Mouse (Mus musculus): ENCODE measurements around the gene Tmem120a.

The Tmem120a gene

DNA sequence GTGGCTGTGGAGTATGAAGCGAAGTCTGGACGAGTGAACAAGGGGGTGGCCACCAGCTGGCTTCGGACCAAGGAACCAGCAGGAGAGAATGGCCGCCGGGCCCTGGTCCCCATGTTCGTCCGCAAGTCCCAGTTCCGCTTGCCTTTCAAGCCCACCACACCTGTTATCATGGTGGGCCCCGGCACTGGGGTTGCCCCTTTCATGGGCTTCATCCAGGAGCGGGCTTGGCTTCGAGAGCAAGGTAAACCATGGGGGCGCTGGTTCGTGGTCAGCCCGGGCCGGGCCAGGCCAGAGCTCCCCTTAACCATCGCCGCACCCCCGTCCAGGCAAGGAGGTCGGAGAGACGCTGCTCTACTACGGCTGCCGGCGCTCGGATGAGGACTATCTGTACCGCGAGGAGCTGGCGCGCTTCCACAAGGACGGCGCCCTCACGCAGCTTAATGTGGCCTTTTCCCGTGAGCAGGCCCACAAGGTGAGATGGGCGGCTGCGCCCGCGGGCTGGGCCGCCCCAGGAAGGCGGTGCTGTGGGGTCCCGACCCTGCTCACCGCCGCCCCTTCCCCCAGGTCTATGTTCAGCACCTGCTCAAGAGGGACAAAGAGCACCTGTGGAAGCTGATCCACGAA lies 10.1 kb downstream of the Tmem120a start:
- peak in 1 of 2 experiments; percentile 51 for DNase-seq (ENCODE audit: inconsistent age in 2 of 2, low spot score in 1 of 2)

DNA sequence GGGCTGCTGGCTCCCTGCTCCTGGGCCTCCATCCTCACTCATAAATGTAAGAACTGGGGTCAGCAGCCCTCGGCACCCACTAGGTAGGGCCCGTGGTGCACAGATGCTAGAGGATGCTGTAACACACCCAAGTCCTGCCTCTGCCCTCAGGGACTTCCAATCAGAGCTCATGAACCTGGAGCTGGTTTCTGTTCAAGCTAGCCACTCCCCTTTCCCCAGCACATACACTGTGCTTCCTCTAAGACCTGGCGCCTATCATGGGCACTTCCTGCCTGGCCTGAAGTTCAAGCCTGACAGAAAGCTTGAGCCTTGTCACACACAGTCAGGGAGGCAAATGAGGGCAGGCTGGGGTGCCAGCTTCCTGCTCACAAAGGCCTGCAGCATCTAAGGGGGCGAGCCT lies 11.2 kb downstream of the Tmem120a start:
- DNase-seq (ENCODE audit: inconsistent age in 2 of 2, low spot score in 1 of 2) = no peak

DNA sequence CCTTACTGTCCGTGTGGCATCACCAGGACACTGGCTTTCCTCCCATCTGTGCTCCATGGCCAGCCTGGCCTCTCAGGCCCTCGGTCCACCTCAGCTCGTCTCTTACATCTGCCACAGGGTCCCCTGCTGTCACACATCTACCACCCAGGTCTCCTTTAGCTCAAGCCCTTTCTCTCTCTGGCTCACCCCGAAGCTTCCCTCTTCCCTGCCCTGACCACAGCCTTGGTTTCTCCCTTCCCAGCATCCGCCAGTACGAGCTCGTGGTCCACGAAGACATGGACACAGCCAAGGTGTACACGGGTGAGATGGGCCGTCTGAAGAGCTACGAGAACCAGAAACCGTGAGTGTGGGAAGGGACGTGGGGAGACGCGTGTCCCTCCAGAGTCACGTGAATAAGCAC lies 12.9 kb downstream of the Tmem120a start:
- no peak for DNase-seq (ENCODE audit: inconsistent age in 2 of 2, low spot score in 1 of 2)

DNA sequence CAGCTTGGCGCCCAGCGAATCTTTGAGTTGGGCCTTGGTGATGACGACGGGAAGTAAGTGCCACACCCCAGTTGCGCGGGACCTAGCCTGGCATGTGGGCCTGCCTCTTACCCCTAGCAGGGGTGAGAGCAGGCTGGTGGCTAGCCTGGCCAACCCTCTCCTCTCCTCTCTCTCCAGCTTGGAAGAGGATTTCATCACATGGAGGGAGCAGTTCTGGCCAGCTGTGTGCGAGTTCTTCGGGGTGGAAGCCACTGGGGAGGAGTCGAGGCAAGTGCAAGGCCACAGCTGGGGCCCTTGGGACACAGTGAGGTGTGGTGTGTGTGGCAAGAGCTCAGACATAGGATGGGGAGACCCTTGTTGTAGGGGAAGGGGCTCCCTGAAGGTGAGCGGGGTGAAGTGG lies 13.3 kb downstream of the Tmem120a start:
- peak in 1 of 2 experiments; percentile 47 for DNase-seq (ENCODE audit: inconsistent age in 2 of 2, low spot score in 1 of 2)

DNA sequence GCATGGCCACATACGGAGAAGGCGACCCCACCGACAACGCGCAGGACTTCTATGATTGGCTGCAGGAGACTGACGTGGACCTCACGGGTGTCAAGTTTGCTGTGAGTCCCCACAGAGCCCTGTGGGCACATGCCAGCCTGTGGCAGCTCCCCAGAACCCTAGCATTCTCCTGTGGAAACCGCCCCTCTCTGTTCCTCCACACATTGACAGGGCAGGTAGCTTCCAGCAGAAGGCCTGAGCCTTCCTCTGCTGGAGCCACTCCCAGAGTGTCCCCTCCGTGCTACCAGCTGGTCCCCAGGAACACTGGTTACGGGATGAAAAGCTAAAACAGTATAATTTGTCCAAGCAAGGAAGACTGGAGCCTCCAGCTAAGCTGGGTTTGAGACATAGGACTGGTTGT lies 14.0 kb downstream of the Tmem120a start:
- DNase-seq (ENCODE audit: inconsistent age in 2 of 2, low spot score in 1 of 2) = no peak

DNA sequence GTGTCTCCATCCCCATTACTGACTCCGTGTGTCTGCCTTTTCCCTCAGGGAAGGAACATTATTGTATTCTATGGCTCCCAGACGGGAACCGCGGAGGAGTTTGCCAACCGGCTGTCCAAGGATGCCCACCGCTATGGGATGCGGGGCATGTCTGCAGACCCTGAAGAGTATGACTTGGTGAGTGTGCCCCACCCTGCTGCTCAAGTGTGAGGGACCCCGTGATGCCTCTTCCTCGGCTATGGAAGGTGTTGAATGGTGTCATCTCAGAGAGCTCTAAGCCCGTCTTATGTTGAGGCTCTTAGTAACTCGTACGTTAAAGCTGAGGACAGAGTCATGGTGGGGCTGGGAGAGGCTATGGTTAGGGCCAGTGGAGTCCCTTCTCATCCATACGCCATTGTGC lies 14.9 kb downstream of the Tmem120a start:
- DNase-seq (ENCODE audit: inconsistent age in 2 of 2, low spot score in 1 of 2) = no peak

DNA sequence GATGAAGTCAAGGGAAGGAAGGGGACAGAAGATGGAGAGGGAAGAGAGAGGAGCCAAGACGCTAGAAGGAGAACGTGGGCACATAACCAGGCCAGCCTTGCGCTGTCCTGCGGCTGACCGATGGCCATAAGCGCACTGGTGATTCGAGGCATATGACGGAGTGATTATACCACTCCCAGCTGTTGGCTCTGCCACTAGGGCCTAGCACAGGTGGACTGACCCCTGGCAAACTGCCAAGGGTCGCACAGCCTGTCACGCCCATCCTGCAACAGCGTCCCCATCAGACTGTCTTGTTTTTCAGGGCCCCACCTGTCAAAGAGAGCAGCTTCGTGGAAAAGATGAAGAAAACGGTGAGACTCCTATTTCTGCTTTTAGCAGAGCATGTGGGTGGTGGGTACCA lies 15.9 kb downstream of the Tmem120a start:
- DNase-seq (ENCODE audit: inconsistent age in 2 of 2, low spot score in 1 of 2) = no peak

DNA sequence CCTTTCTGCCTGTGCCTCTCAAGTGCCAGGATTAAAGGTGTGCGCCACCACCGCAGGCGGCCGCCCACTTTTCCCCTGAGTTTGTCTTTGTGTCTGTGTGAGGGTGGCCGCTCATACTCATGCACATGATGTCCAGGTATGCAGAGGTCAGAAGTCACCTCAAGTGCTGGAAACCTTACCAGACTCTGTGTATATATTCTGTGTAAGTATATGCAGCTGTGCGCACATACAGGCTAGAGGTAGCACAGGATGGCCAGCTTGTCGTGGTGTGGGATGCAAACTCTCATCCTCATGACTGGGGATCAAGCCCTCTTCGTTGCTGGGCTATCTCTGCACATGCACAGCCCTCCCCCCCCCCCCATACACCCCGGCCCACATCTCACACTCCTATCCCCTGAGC lies 16.4 kb downstream of the Tmem120a start:
- no peak for DNase-seq (ENCODE audit: inconsistent age in 2 of 2, low spot score in 1 of 2)

DNA sequence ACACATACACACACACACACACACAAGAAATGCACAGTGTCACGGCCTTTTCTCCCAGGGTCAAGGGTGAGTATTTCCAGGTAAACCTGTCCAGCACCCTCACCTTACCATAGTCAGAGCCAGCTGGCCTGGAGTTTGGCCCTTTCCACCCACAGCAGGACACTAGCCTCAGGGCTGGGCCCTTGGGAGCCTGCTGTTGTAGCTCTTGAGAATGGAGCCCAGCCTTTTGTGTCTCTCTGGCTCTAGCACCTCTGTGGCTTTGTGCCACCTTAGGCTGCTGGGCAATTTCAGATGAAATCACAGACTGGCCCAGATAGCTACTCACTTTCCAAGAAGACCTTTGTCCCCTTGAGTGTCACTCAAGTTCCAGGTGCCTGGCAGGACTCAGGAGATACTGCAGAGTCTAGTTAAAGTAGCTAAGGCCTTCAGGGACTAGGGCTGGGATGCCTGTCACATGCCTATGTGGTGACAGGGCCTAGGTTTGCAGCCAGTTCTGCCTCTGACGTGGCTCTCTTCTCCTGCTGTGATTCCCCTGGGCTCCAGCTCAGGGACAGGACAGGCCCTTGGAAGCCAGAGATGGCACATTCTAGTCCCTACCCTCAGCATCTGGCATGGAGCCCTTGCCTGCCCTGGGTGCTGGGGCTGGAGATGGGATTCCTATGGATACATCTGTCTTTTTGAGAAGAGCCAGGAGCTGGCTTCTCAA lies 17.5 kb downstream of the Tmem120a start:
- peak; percentile 85 to 92 for DNase-seq (ENCODE audit: inconsistent age in 2 of 2, low spot score in 1 of 2)

DNA sequence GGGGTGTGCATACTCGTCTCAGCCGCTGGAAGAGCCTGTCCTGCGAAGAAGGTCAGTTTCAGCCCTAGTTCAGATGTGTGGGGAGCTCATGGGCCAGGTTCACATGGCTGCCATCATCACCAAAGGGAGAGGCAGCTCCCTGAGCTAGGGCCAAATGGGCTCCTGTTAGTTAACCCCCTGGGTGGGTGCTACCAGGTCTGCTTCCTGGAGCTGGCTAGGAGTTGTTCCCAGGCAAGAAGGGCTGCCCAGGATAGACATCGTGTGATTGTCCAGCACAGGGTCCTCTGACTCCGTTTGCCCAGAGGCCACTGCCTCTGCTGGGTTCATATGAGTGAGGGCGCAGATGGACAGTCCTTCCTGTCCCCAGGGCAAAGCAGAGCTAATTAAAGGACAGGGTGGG lies 18.3 kb downstream of the Tmem120a start:
- DNase-seq (ENCODE audit: inconsistent age in 2 of 2, low spot score in 1 of 2) = no peak

DNA sequence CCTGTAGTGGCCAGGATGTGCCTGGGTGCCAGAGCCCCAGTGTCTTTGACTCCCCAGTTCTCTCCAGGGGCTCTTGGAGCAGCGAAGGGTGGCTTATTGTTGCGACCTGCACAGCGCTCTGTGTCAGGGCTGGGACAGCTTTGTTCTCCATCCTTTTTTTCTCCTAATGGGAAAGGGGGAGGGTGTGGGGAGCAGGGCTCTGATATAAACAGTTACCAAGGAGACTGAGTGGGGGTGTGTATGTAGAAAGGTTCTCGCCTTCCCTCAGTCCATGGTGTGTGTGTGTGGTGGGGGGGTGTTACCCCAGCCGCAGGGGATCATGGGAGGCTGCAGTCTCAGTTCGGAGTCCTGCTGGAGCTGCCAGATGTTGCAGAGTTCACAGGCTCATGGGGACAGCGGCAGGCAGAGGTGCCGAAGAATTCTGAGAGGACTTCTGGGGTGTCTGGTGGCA lies 18.8 kb downstream of the Tmem120a start:
- DNase-seq (ENCODE audit: inconsistent age in 2 of 2, low spot score in 1 of 2) = peak in 1 of 2 experiments; percentile 66

DNA sequence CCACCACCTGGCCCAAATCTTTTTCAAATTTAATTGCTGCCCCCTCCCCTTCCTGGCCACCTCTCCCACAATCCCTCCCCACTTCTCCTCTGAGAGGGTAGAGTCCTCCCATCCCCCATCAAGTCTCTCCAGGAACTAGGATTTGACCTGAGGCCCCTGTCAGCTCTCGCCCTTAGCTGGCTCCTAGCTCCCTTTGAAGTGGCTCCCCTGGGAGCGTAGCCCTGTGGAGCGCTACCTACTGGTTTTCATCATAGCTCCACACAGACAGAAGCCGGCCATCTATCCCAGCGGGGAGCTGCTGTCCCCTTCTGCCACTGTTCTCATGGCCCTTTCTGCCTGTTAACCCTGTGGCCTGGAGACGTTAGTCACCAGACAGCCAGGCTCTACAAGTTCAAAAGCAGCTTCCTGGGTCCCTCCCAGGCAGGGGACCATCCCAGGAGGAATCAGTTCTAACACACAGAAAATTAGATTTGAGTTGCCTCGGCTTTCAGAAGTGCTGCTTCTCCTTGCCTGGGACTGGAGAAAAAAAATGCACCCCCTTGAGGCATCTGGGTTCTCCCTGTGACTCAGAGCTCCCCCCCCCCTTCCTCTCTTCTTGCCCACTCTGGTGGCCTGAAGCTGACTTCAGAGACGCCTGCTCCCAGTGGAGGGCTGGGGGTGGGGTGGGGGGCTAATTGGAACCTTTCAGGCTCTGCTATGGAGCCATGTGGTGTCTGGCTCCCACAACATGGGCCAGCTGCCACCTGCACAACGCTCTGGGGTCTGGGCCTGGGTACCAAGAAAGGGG lies 19.5 kb downstream of the Tmem120a start:
- DNase-seq (ENCODE audit: inconsistent age in 2 of 2, low spot score in 1 of 2) = peak in 1 of 2 experiments; percentile 80

DNA sequence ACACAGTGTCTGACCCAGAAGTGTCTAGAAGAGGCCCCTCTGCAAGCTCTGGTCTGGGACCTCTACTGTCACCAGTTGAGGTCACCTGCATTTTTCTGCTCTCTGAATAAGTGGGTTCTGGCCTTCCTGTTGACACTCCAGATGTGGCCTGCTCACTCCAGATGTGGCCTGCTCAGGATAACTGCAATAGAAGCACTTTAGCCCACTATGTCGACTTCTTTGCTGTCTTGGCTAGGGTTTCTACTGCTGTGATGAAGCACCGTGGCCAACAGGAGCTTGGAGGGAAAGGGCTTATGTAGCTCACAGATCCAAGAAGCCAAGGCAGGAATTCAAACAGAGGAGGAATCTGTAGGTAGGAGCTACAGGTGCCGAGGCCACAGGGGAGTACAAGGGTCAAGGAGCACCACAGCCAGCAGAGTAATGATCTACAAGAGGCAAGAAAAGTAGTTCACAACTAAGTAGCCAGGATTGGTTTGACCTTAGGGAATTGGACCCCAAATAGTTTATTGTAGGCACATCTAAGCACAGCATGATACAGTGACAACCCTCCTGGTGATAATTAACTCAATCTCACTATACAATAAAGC lies 21.0 kb downstream of the Tmem120a start:
- peak in 1 of 2 experiments; percentile 46 for DNase-seq (ENCODE audit: inconsistent age in 2 of 2, low spot score in 1 of 2)

DNA sequence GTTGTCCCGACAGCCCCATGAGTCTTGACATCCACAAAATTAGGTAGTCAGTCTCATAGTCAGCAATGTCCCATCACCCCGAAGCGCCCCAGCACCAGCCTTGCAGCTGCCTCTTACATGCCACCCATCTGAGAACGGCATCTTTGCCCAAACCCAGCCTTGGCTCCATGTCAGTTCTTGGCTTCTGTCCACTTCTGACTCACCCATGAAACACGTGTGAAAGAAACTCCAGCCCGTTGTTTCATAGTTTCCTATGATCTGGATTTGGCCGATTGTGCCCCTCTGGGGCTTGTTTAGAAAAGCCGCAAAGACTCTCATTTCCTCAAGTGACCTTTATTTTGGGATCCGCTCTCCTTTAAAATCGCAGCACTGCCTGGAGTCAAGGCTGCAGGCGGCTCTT lies 22.1 kb downstream of the Tmem120a start:
- DNase-seq (ENCODE audit: inconsistent age in 2 of 2, low spot score in 1 of 2) = peak; percentile 90 to 97

DNA sequence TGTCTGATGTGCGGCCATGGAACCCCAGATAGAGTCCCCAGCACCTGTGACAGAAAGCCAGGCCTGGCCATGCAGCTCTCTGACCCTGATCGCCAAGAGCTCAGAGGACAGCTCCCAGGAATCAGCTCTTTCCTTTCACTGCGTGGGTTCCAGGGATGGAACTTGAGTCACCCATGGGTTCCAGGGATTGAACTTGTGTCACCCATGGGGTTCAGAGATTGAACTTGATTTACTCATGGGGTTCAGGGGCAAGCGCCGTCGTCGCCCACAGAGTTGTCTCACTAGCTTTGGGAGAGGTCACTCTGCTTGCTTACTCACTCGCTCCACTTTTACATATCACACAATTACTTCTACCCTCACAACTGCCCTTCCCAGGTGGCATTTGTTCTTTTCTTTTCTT lies 23.2 kb downstream of the Tmem120a start:
- peak in 1 of 2 experiments; percentile 76 for DNase-seq (ENCODE audit: inconsistent age in 2 of 2, low spot score in 1 of 2)

DNA sequence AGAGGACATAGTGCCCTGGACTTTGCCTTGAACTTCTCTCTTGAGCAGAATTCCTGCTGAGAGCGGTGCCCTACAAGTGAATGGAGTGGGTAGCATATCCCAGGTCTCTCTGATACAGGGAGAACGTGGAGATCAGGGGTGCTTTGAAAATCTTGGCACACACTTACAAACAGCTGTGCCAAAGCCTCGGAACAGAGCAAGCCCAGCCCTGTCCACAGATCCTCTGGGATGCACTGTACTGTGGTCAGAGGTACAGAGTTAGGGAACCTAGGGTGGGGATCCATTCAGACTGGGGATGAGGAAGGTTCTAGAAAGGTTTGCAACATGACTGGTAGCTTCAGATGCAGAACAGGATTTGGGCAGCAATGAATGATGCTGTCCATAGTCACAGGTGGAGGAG lies 24.1 kb downstream of the Tmem120a start:
- DNase-seq (ENCODE audit: inconsistent age in 2 of 2, low spot score in 1 of 2) = peak in 1 of 2 experiments; percentile 71

DNA sequence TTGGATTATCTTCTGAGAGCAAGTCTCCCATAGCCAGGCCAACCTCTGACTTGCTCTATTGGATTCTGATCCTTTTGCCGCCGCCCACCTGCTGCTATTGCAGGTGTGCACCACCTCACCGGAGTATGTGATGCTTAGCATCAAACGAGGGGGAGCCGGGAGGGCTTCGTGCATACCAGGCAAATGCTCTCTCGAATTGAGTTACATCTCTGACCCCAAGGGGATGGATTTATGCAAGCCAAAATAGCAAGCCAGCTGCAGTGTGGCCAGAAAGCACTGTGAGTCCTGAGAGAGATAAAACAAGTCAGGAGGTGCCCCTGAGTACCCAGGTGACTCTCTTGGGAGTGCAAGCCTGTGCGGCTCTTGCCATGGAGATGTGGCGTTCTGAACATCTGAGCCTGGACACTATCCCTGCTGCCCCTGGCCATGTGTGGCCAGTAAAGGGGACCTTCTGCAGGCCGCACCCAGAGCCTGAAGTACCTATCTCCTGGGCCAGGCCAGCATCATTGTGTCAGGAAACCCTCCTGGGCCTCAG lies 24.6 kb downstream of the Tmem120a start:
- peak in 1 of 2 experiments; percentile 34 for DNase-seq (ENCODE audit: inconsistent age in 2 of 2, low spot score in 1 of 2)

DNA sequence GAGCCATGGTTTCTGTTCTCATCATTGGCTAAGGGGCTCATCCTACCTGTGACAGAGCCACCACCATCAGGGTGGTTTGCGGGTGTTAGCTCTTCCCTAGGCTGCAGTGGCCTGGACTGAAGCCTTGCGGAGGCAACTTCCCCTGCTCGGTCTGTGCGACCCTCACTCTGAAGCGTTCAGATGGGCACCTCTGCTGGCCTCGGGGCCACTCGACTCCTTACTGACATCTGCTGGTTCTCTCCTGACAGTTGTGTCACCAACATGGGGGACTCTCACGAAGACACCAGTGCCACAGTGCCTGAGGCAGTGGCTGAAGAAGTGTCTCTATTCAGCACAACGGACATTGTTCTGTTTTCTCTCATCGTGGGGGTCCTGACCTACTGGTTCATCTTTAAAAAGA lies 28.6 kb downstream of the Tmem120a start:
- DNase-seq (ENCODE audit: inconsistent age in 2 of 2, low spot score in 1 of 2) = peak in 1 of 2 experiments; percentile 75

DNA sequence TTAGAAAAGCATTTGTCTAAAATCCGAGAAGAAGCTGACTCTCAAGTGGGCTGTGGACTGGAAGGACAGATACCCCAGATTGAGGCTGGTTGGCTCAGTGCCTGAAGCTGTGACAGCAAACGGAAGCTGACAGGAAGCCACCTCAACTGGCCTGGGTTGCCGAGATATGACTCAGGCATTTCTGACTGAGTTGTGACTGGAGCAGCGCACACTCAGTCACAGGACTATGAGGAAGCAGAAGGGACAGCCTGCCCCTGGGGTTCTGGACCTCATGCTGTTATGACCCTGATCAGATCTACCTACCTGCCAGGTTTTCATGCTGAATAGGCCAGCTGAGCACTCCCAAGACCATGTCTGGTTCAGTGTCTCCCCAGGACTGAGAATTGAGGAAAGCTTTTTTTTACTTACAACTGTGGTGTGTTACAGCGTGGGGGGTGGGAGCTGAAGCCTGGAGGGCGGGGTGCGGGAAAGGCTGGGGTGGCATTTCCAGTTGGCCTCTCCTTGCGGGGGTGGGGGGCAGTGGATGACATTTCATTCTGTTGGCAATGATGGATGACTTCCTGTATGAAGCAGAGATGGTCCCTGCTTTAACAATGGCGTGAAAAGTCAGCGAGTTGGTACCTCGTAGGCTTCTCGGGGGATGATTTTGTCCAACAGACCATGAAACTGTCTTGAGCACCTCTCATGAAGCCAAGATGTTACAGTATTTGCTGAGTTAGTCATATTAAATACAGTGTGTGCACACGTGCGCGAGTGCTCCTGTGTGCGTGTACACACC lies 30.6 kb downstream of the Tmem120a start:
- DNase-seq (ENCODE audit: inconsistent age in 2 of 2, low spot score in 1 of 2) = peak; percentile 89 to 95

DNA sequence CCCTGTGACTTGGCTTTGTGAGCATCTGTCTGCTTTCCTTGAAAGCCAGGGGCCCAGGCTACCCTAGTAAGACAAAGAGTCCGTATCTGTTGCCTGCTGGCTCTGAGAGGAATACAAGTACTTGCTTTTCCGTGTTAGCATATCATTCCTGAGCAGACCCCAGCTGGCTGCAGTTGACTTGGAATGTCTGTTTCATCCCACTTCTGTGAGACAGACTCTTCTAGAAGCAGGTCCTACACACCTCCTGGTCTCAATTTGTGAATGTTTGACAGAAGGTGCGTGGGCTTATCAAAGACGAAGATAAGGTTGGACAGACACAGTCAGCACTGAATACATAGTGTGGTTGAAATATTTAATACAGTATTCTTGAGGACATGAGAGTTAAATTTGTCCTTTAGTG lies 31.4 kb downstream of the Tmem120a start:
- DNase-seq (ENCODE audit: inconsistent age in 2 of 2, low spot score in 1 of 2) = peak in 1 of 2 experiments; percentile 59
